Mouse (Mus musculus): ENCODE results near the gene Sept9. TPM values are rescaled to one million over a fixed set of nuclear protein-coding genes. Genes with fewer than 3 reads are reported as not detected.

Gene Sept9
- polyA plus RNA-seq, 1 experiment from 2014 or later: 105 TPM

DNA sequence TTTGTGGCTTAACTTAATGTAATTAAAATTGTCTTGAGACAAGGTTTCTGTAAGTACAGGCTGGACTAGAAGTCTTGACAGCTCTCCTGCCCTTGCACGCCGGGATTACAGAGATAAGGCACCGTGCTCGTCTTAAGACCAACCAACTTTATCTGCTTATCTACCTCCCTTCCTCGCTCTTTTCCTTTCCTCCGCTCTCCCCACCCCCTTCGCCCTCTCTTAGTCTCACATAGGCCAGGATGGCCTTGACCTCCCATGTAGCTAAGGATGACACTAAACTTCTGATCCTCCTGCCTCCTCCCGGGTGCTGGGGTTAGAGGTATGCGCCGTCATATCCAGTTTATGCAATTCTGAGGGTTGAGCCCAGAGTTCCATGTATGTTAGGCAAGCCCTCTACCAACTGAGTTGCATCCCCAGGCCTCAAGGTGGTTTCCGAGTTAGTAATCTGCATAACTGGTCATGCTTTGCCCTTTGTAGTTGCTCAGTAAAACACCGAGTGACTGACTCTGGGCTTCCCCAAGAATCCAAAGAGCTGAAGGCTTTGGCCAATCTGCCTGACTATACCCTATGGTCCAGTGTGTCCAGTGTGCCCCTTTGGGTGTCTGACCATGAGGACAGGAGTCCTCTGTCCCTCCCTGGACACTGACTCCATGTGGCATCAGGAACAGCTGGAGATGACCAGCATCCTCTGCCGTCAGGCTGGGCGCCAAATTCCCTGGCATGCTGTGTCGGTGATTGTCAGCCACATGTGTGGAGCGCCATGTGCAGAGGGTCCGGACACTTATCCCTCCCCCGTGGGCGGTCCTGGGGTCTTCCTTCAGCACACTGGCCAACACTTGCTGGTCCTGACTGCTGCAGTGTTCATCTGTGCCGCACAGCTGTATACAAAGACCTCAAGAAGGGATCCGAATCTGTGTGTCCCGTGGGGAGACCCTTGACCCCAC lies 50.8 kb downstream of the Sept9 start:
- H3K27ac ChIP-seq (replicated peaks): no peak overlapping the region
- peaks cover 33% of the 10 kb centered on the region for H3K4me1 ChIP-seq (replicated peaks)
- no peaks in the 10 kb centered on the region for H3K9me3 ChIP-seq

DNA sequence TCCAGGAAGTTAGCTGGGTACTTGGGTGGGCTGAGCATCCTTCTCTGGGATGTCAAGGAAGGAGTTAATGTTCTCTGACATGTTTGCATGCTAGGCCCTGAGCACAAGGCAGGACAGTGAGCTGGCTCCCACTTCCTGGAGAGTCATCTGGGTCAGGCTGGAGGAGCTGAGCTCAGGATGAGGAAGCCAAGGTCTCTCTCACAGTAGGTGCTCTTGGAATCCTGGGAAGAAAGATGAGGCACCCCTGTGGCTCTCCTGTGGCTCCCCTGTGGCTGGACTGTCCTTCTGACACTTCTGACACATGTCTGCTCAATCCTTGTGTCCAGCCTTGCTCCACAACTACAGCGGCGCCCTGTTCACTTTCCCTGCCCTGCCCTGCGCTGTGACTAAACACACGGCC lies 52.3 kb downstream of the Sept9 start:
- no peak overlapping the region for H3K9ac ChIP-seq
- H3K4me2 ChIP-seq: no peak overlapping the region
- H3K9me3 ChIP-seq: no peaks in the 10 kb centered on the region
- peaks cover 43% of the 10 kb centered on the region for H3K4me1 ChIP-seq (replicated peaks)
- 84% methylated on average over 4 of the region's 4 CpGs for WGBS
- ATAC-seq (ENCODE audit: low read depth): no peak
- H3K27me3 ChIP-seq: no peaks in the 10 kb centered on the region
- H3K4me3 ChIP-seq: no peak overlapping the region
- no peaks in the 10 kb centered on the region for H3K36me3 ChIP-seq
- H3K27ac ChIP-seq (replicated peaks): no peak overlapping the region

More for the DNA sequence above, 50.8 kb downstream of the Sept9 start:
- Histone ChIP-seq H3K9ac (no peak overlapping the region), H3K4me2 (no peak overlapping the region), H3K4me3 (no peak overlapping the region), H3K27me3 (no peaks in the 10 kb centered on the region), H3K36me3 (no peaks in the 10 kb centered on the region)
- no peak for ATAC-seq (ENCODE audit: low read depth)
- WGBS: 93% methylated on average over 22 of the region's 22 CpGs

- no peak overlapping the region for H3K27ac ChIP-seq (replicated peaks)
- no peak overlapping the region for H3K4me2 ChIP-seq
- no peaks in the 10 kb centered on the region for H3K36me3 ChIP-seq
- no peak overlapping the region for H3K9ac ChIP-seq
- no peak overlapping the region for H3K4me3 ChIP-seq
- no peaks in the 10 kb centered on the region for H3K9me3 ChIP-seq
- peaks cover 43% of the 10 kb centered on the region for H3K4me1 ChIP-seq (replicated peaks)
- no peak for ATAC-seq (ENCODE audit: low read depth)
- 88% methylated on average over 13 of the region's 13 CpGs for WGBS
- no peaks in the 10 kb centered on the region for H3K27me3 ChIP-seq
Measured at GRCm38 (mm10) chr11:117252846-117253245, 53.4 kb downstream of the Sept9 start.

GRCm38 (mm10) chr11:117254161-117255107 lies 55.0 kb downstream of the Sept9 start:
- Histone ChIP-seq H3K9me3 (no peaks in the 10 kb centered on the region), H3K9ac (no peak overlapping the region), H3K27ac (replicated peaks) (no peak overlapping the region), H3K27me3 (no peaks in the 10 kb centered on the region), H3K4me2 (no peak overlapping the region), H3K4me1 (replicated peaks) (peaks cover 30% of the 10 kb centered on the region), H3K4me3 (no peak overlapping the region), H3K36me3 (no peaks in the 10 kb centered on the region)
- 57% methylated on average over 18 of the region's 18 CpGs for WGBS
- ATAC-seq (ENCODE audit: low read depth): no peak

DNA sequence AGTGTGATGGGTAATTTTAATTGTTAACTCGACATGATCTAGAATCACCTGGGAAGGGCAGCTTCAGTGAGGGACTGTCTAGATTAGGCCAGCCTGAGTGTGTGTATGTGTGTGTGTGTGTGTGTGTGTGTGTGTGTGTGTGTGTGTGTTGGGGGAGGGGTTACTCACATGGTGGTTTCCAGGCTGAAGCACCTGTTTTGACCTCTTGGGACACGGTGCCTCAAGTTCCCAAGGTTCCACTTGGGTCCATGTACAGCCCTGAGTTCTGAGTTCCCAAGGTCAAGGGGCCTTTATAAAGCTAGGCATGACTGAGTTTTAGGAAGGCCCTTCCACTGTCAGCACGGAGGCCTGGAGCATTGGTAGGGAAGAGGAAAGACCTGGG lies 55.6 kb downstream of the Sept9 start:
- no peak for ATAC-seq (ENCODE audit: low read depth)
- no peaks in the 10 kb centered on the region for H3K9me3 ChIP-seq
- H3K9ac ChIP-seq: no peak overlapping the region
- H3K4me1 ChIP-seq (replicated peaks): peaks cover 27% of the 10 kb centered on the region
- H3K4me3 ChIP-seq: no peak overlapping the region
- WGBS: 93% methylated on average over 3 of the region's 3 CpGs
- no peaks in the 10 kb centered on the region for H3K27me3 ChIP-seq
- no peak overlapping the region for H3K4me2 ChIP-seq
- H3K36me3 ChIP-seq: no peaks in the 10 kb centered on the region
- H3K27ac ChIP-seq (replicated peaks): no peak overlapping the region

GRCm38 (mm10) chr11:117256088-117256487 lies 56.6 kb downstream of the Sept9 start:
- Histone ChIP-seq H3K27me3 (no peaks in the 10 kb centered on the region), H3K9ac (no peak overlapping the region), H3K4me2 (no peak overlapping the region), H3K36me3 (no peaks in the 10 kb centered on the region), H3K4me1 (replicated peaks) (peaks cover 27% of the 10 kb centered on the region), H3K9me3 (no peaks in the 10 kb centered on the region), H3K27ac (replicated peaks) (no peak overlapping the region), H3K4me3 (no peak overlapping the region)
- no peak for ATAC-seq (ENCODE audit: low read depth)
- 42% methylated on average over 9 of the region's 9 CpGs for WGBS

DNA sequence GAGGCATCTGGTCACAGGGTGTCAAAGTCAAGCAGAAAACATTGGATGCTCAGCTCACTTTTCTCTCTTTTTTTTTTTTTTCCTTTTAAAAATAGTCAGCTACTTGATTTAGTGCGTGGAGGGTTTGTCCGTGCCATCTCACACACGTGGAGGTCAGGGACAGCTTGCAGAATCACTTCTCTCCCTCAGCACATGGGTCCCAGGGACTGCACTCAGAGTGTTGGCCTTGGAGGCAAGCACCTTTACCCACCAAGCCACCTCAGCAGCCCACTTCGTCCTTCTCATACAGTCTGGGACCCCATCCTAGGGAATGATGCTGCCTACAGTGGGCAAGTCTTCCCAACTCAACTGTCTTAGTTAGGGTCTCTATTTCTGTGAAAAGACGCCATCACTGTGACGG lies 57.4 kb downstream of the Sept9 start:
- Histone ChIP-seq H3K9me3 (no peaks in the 10 kb centered on the region), H3K4me3 (no peak overlapping the region), H3K4me1 (replicated peaks) (peaks cover 27% of the 10 kb centered on the region), H3K27ac (replicated peaks) (no peak overlapping the region), H3K4me2 (no peak overlapping the region), H3K9ac (no peak overlapping the region), H3K27me3 (no peaks in the 10 kb centered on the region), H3K36me3 (no peaks in the 10 kb centered on the region)
- no peak for ATAC-seq (ENCODE audit: low read depth)
- WGBS: 90% methylated on average over 6 of the region's 6 CpGs

GRCm38 (mm10) chr11:117257266-117257665 lies 57.8 kb downstream of the Sept9 start:
- no peak overlapping the region for H3K4me3 ChIP-seq
- no peaks in the 10 kb centered on the region for H3K36me3 ChIP-seq
- H3K4me1 ChIP-seq (replicated peaks): peaks cover 27% of the 10 kb centered on the region
- no peak overlapping the region for H3K4me2 ChIP-seq
- H3K9ac ChIP-seq: no peak overlapping the region
- 87% methylated on average over 1 of the region's 1 CpGs for WGBS
- no peaks in the 10 kb centered on the region for H3K27me3 ChIP-seq
- ATAC-seq (ENCODE audit: low read depth): no peak
- no peak overlapping the region for H3K27ac ChIP-seq (replicated peaks)
- H3K9me3 ChIP-seq: no peaks in the 10 kb centered on the region

GRCm38 (mm10) chr11:117257842-117258241 lies 58.4 kb downstream of the Sept9 start:
- no peak overlapping the region for H3K27ac ChIP-seq (replicated peaks)
- H3K4me1 ChIP-seq (replicated peaks): peaks cover 27% of the 10 kb centered on the region
- H3K4me3 ChIP-seq: no peak overlapping the region
- H3K9ac ChIP-seq: no peak overlapping the region
- no peak overlapping the region for H3K4me2 ChIP-seq
- no peaks in the 10 kb centered on the region for H3K9me3 ChIP-seq
- no peaks in the 10 kb centered on the region for H3K27me3 ChIP-seq
- no peaks in the 10 kb centered on the region for H3K36me3 ChIP-seq
- ATAC-seq (ENCODE audit: low read depth): no peak

- no peaks in the 10 kb centered on the region for H3K36me3 ChIP-seq
- no peak overlapping the region for H3K9ac ChIP-seq
- peaks cover 30% of the 10 kb centered on the region for H3K4me1 ChIP-seq (replicated peaks)
- H3K27me3 ChIP-seq: no peaks in the 10 kb centered on the region
- WGBS: 77% methylated on average over 9 of the region's 9 CpGs
- no peak overlapping the region for H3K4me3 ChIP-seq
- H3K27ac ChIP-seq (replicated peaks): no peak overlapping the region
- ATAC-seq (ENCODE audit: low read depth): no peak
- H3K9me3 ChIP-seq: no peaks in the 10 kb centered on the region
- no peak overlapping the region for H3K4me2 ChIP-seq
Measured at GRCm38 (mm10) chr11:117259178-117259960, 59.9 kb downstream of the Sept9 start.

GRCm38 (mm10) chr11:117260631-117261030 lies 61.2 kb downstream of the Sept9 start:
- Histone ChIP-seq H3K27ac (replicated peaks) (0 out of 2 replicates have a peak overlapping the region, but pooled peaks have one; percentile 33), H3K9me3 (no peaks in the 10 kb centered on the region), H3K9ac (0 out of 2 replicates have a peak overlapping the region, but pooled peaks have one; percentile 28), H3K27me3 (no peaks in the 10 kb centered on the region), H3K36me3 (no peaks in the 10 kb centered on the region), H3K4me3 (no peak overlapping the region), H3K4me1 (replicated peaks) (peaks cover 36% of the 10 kb centered on the region), H3K4me2 (no peak overlapping the region)
- no peak for ATAC-seq (ENCODE audit: low read depth)
- WGBS: 54% methylated on average over 9 of the region's 9 CpGs
